Mouse (Mus musculus) heart, adult 2 months (tissue): ENCODE results near the gene Cd59b.

ENCODE experiments used
- CTCF ChIP-seq: fragments of 200-600 bp; IDR thresholded peaks from 2 replicates; pipeline ENCODE4 v1.8.1; 2022; ENCODE audit warnings: antibody characterized with exemption, mild to moderate bottlenecking, moderate library complexity
- POLR2A ChIP-seq: fragments of 200-500 bp; IDR thresholded peaks from 2 replicates; pipeline ENCODE4 v1.6.1; 2011; ENCODE audit warnings: mild to moderate bottlenecking, low read depth, low read length, control low read depth; ENCODE audit not compliant: insufficient read depth

GRCm38 (mm10) chr2:104096256-104096655 lies 26.6 kb downstream of the Cd59b start:
- no peak for TF ChIP-seq POLR2A
- TF ChIP-seq CTCF: no peak
